Mouse (Mus musculus) left cerebral cortex, adult 11 months (tissue): ENCODE measurements at regions not wholly inside any gene's neighbourhood (a gene's known extent, or its start where the extent isn't known, plus 50 kb on each side); places are given as distances from the start of the nearest gene placed in this dataset.

ENCODE experiments used
- DNase-seq: peaks from one replicate; pipeline ENCODE4 v3.0.0; 2022; ENCODE audit warnings: low spot score

- DNase-seq: no peak
Observed at GRCm38 (mm10) chr9:83326437-83327086, 114.4 kb downstream of the Lca5 start.

- peak; percentile 77 for DNase-seq
Observed at GRCm38 (mm10) chr9:83325910-83326309, 115.0 kb downstream of the Lca5 start.

GRCm38 (mm10) chr9:83324336-83324735 lies 116.6 kb downstream of the Lca5 start:
- no peak for DNase-seq

GRCm38 (mm10) chr9:83322991-83323583 lies 117.8 kb downstream of the Lca5 start:
- no peak for DNase-seq

GRCm38 (mm10) chr9:83321793-83322192 lies 119.1 kb downstream of the Lca5 start:
- DNase-seq: no peak

GRCm38 (mm10) chr9:83320834-83321233 lies 120.1 kb downstream of the Lca5 start:
- DNase-seq: no peak

GRCm38 (mm10) chr9:83316818-83317162 lies 124.1 kb downstream of the Lca5 start:
- no peak for DNase-seq

GRCm38 (mm10) chr9:83315941-83316817 lies 124.7 kb downstream of the Lca5 start:
- DNase-seq: peak; percentile 77

- no peak for DNase-seq
Observed at GRCm38 (mm10) chr9:83308771-83309170, 132.2 kb downstream of the Lca5 start.

- DNase-seq: no peak
Observed at GRCm38 (mm10) chr9:83308092-83308491, 132.8 kb downstream of the Lca5 start.

GRCm38 (mm10) chr9:83307349-83307938 lies 133.5 kb downstream of the Lca5 start:
- DNase-seq: no peak

GRCm38 (mm10) chr9:83304925-83305324 lies 136.0 kb downstream of the Lca5 start:
- no peak for DNase-seq

- no peak for DNase-seq
Observed at GRCm38 (mm10) chr9:83300500-83300899, 140.4 kb downstream of the Lca5 start.

- DNase-seq: no peak
Observed at GRCm38 (mm10) chr9:83300044-83300443, 140.9 kb downstream of the Lca5 start.

- DNase-seq: no peak
Observed at GRCm38 (mm10) chr9:83299623-83300022, 141.3 kb downstream of the Lca5 start.

- DNase-seq: no peak
Observed at GRCm38 (mm10) chr9:83295453-83295852, 145.5 kb downstream of the Lca5 start.

GRCm38 (mm10) chr9:83294441-83294840 lies 146.5 kb downstream of the Lca5 start:
- DNase-seq: no peak

GRCm38 (mm10) chr9:83284097-83284496 lies 137.6 kb upstream of the Hmgn3 start:
- no peak for DNase-seq

GRCm38 (mm10) chr9:83283662-83284061 lies 137.2 kb upstream of the Hmgn3 start:
- DNase-seq: no peak

GRCm38 (mm10) chr9:83283249-83283648 lies 136.8 kb upstream of the Hmgn3 start:
- DNase-seq: no peak

- DNase-seq: no peak
Observed at GRCm38 (mm10) chr9:83277791-83278190, 131.3 kb upstream of the Hmgn3 start.

GRCm38 (mm10) chr9:83277356-83277755 lies 130.9 kb upstream of the Hmgn3 start:
- DNase-seq: no peak

GRCm38 (mm10) chr9:83276291-83276690 lies 129.8 kb upstream of the Hmgn3 start:
- no peak for DNase-seq
